Mouse (Mus musculus) ES-E14 (cell line): ENCODE measurements at regions not wholly inside any gene's neighbourhood (a gene's known extent, or its start where the extent isn't known, plus 50 kb on each side); places are given as distances from the start of the nearest gene placed in this dataset.

ENCODE experiments used
- HCFC1 ChIP-seq: IDR thresholded peaks from 2 replicates; pipeline ENCODE4 v1.6.1; 2012; ENCODE audit warnings: low read length, inconsistent platforms, borderline replicate concordance; ENCODE audit not compliant: insufficient read depth
- MAFK ChIP-seq: IDR thresholded peaks from 2 replicates; pipeline ENCODE4 v1.6.1; 2014; ENCODE audit warnings: mild to moderate bottlenecking, low read depth, low read length, inconsistent platforms; ENCODE audit not compliant: insufficient read depth

DNA sequence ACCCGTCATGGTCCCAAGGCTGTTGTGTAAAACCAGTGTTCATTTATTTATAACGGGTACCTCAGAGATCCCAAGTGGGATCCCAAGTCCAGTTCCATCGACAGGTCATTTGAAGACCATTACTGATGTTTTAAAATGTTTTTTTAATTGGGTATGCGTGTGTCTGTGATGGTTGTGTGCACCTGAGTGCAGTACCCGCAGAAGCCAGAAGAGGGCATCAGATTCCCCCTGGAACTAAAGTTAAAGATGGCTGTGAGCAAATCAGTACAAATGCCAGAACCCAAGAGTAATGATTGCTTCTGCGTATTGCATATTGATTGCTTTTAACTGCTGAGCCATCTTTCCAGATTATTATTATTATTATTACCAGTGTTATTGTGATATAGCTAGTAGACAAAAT, 169.7 kb upstream of the Srrm4 start:
- TF ChIP-seq HCFC1 (no peak), MAFK (no peak)
